9 mouse cellular contexts compared by ENCODE assay signal in genomic region chr1:88289917-88290316, GRCm38 (mm10). TPM values are rescaled to one million over a fixed set of nuclear protein-coding genes. Genes with fewer than 3 reads are reported as not detected.
A peak's percentile ranks its signal among the peaks of the same experiment; 100 is the strongest.
DNase-seq lines count a peak whose midpoint lies in the region; ATAC-seq lines count a peak whose summit lies in the region.
"Had no signal": no experiment of that assay in that cellular context is flagged by ENCODE, and none has a peak within 500 bp of the region (broad histone marks: within the 10 kb centered on the region; RNA-seq: fewer than 3 reads in every experiment).

No protein-coding gene starts in this region.

- H3K36me3 ChIP-seq in kidney, embryonic 15.5 days: no peaks in the 10 kb centered on the region

- no peaks in the 10 kb centered on the region for H3K4me1 ChIP-seq in kidney, embryonic 15.5 days

- H3K27ac ChIP-seq in kidney, embryonic 15.5 days: no peak overlapping the region

- no peak overlapping the region for H3K4me3 ChIP-seq in kidney, embryonic 15.5 days (replicated peaks)

- ATAC-seq in kidney, embryonic 15.5 days (replicated peaks; ENCODE audit: low FRiP score): no peak

- no peak overlapping the region for H3K4me2 ChIP-seq in kidney, embryonic 15.5 days

- H3K9me3 ChIP-seq in kidney, embryonic 15.5 days (replicated peaks): peaks cover 36% of the 10 kb centered on the region

- no peaks in the 10 kb centered on the region for H3K27me3 ChIP-seq in kidney, embryonic 15.5 days

- no peak overlapping the region for H3K9ac ChIP-seq in kidney, embryonic 15.5 days

- WGBS in kidney, embryonic 15.5 days: 43% methylated on average over 4 of the region's 4 CpGs

- DNase-seq in kidney, adult 11 months: peak; percentile 41
- peak; percentile 72 for DNase-seq in urinary bladder, postnatal 14 days (ENCODE audit: low spot score)
- DNase-seq in urinary bladder, postnatal 36 days (ENCODE audit: low spot score in 2 of 2): no peak
- peak; percentile 78 for DNase-seq in adrenal gland, postnatal 25 days
- peak; percentile 47 to 87 for DNase-seq in kidney, postnatal 36 days
- no peak for DNase-seq in Muller cell, postnatal 12 days (ENCODE audit: inconsistent ontology term)
- DNase-seq in T-cell, adult 2 months (ENCODE audit: low spot score): no peak

RNA-seq across cellular contexts. Expression of gene Trpm8, which starts 12.5 kb away (rescaled TPM):
- not detected in 2 replicates for polyA plus RNA-seq in kidney, embryonic 15.5 days (2015; fragmentation: Nextera tagmentation; extraction: Ambion mirVana)
- total RNA-seq in adrenal gland, postnatal 25 days (2021): not detected in 2 replicates
- polyA plus RNA-seq: neural tube, embryonic 11.5 days had no signal

RNA-seq across cellular contexts. Expression of gene Hjurp, which starts 12.5 kb away (rescaled TPM):
- polyA plus RNA-seq in kidney, embryonic 15.5 days (2015; fragmentation: Nextera tagmentation; extraction: Ambion mirVana): 162 and 175 TPM in 2 replicates
- 58.4 and 64.0 TPM in 2 replicates for total RNA-seq in adrenal gland, postnatal 25 days (2021)

Comparison
In these comparisons a context has a peak if more than half of its experiments do, and no peak if none do; other contexts are left out.
1. DNase-seq: peak in kidney, adult 11 months (single experiment), urinary bladder, postnatal 14 days (single experiment), adrenal gland, postnatal 25 days (single experiment) and kidney, postnatal 36 days (2 of 2); none in urinary bladder, postnatal 36 days (0 of 2), Muller cell, postnatal 12 days (single experiment) and T-cell, adult 2 months (single experiment).